Mouse (Mus musculus) limb, embryonic 15.5 days (tissue): ENCODE results near the gene Sohlh2. TPM values are rescaled to one million over a fixed set of nuclear protein-coding genes. Genes with fewer than 3 reads are reported as not detected.
"Not testable (repeated sequence)": the region's sequence is repeated elsewhere in the genome, so short reads cannot be mapped to it uniquely, and the experiment has no call there.

ENCODE experiments used
- ATAC-seq: fragments of 200-750 bp; cut with Nextera tagmentation; 2 replicates; pipeline ENCODE4 v1.8.0; 2017; ENCODE audit warnings: low read depth, moderate TSS enrichment; ENCODE audit not compliant: insufficient number of reproducible peaks, low FRiP score, low TSS enrichment
- H3K27ac ChIP-seq: fragments of 300-500 bp; sonication (generic); 2 replicates; pipeline ENCODE4 v1.5.1; 2015; ENCODE audit warnings: moderate library complexity, mild to moderate bottlenecking, inconsistent platforms
- H3K27me3 ChIP-seq: fragments of 300-500 bp; sonication (generic); 2 replicates; pipeline ENCODE4 v1.6.1; 2015; ENCODE audit warnings: inconsistent platforms
- H3K36me3 ChIP-seq: fragments of 300-500 bp; sonication (generic); 2 replicates; pipeline ENCODE4 v1.6.1; 2015; ENCODE audit warnings: inconsistent platforms
- H3K4me1 ChIP-seq: fragments of 300-500 bp; sonication (generic); 2 replicates; pipeline ENCODE4 v1.6.1; 2015; ENCODE audit warnings: inconsistent platforms
- H3K4me2 ChIP-seq: fragments of 300-500 bp; sonication (generic); 2 replicates; pipeline ENCODE4 v1.6.1; 2015; ENCODE audit warnings: mild to moderate bottlenecking, inconsistent platforms
- H3K4me3 ChIP-seq: fragments of 300-500 bp; sonication (generic); 2 replicates; pipeline ENCODE4 v1.5.1; 2015; ENCODE audit warnings: mild to moderate bottlenecking, inconsistent platforms
- H3K9ac ChIP-seq: fragments of 300-500 bp; sonication (generic); 2 replicates; pipeline ENCODE4 v1.6.1; 2015; ENCODE audit warnings: inconsistent platforms
- H3K9me3 ChIP-seq: fragments of 300-500 bp; sonication (generic); 2 replicates; pipeline ENCODE4 v1.6.1; 2016; ENCODE audit warnings: inconsistent platforms
- WGBS: fragments of 180-500 bp; shearing (Covaris S2); methylation state at CpG from one replicate; pipeline ENCODE4 v1.1.7; 2015; 5-methylcytosine and 5-hydroxymethylcytosine counted together
- polyA plus RNA-seq: library from polyadenylated mRNA; unstranded; fragments of >200 nt; fragmentation: Nextera tagmentation; extraction: Ambion mirVana; gene quantifications from 2 replicates; pipeline ENCODE4 v1.2.1, GENCODE M21; 2015

Sohlh2 gene
- polyA plus RNA-seq, 1 experiment from 2014 or later, result 0.12 TPM

DNA sequence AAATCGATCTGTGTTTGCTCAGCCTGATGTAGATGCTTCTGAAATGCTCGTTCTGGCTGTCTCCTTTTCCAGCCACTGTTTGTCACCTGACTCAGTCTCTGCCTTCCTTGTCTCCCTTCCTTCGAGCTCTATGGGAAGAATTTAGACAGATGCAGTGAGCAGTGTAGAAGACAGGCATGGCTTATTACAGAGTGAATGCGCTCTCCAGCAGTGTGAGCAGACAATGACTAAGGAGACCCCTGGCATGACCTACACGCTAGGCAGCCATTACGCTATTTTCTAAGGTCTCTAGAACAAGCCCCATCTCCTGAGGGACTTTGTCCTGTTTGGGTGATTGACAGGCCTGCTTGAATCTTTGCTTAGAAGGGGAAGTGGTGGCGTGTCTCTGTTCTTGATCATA lies 20.7 kb upstream of the Sohlh2 start:
- no peaks in the 10 kb centered on the region for H3K36me3 ChIP-seq
- no peaks in the 10 kb centered on the region for H3K27me3 ChIP-seq
- no peak overlapping the region for H3K4me3 ChIP-seq
- no peak overlapping the region for H3K4me2 ChIP-seq
- no peaks in the 10 kb centered on the region for H3K4me1 ChIP-seq
- no peak overlapping the region for H3K9ac ChIP-seq
- no peak overlapping the region for H3K27ac ChIP-seq
- H3K9me3 ChIP-seq, result no peaks in the 10 kb centered on the region
- 80% methylated on average over 7 of the region's 7 CpGs for WGBS
- ATAC-seq, result no peak

- no peak overlapping the region for H3K9ac ChIP-seq
- ATAC-seq, result no peak
- H3K27ac ChIP-seq, result no peak overlapping the region
- no peaks in the 10 kb centered on the region for H3K36me3 ChIP-seq
- H3K4me2 ChIP-seq, result no peak overlapping the region
- H3K4me3 ChIP-seq, result no peak overlapping the region
- WGBS, result 33% methylated on average over 4 of the region's 4 CpGs
- H3K4me1 ChIP-seq, result no peaks in the 10 kb centered on the region
- H3K27me3 ChIP-seq, result no peaks in the 10 kb centered on the region
- no peaks in the 10 kb centered on the region for H3K9me3 ChIP-seq
These were observed 18.3 kb upstream of the Sohlh2 start for GRCm38 (mm10) chr3:55163510-55163909.

- no peaks in the 10 kb centered on the region for H3K9me3 ChIP-seq
- H3K4me3 ChIP-seq, result no peak overlapping the region
- no peak overlapping the region for H3K4me2 ChIP-seq
- no peak overlapping the region for H3K9ac ChIP-seq
- H3K27me3 ChIP-seq, result no peaks in the 10 kb centered on the region
- WGBS, result 67% methylated on average over 3 of the region's 3 CpGs
- no peak overlapping the region for H3K27ac ChIP-seq
- H3K36me3 ChIP-seq, result no peaks in the 10 kb centered on the region
- no peak for ATAC-seq
- H3K4me1 ChIP-seq, result no peaks in the 10 kb centered on the region
These were observed 9.3 kb upstream of the Sohlh2 start for GRCm38 (mm10) chr3:55172478-55172877.

- Histone ChIP-seq H3K9ac (no peak overlapping the region), H3K9me3 (no peaks in the 10 kb centered on the region), H3K4me2 (no peak overlapping the region), H3K36me3 (no peaks in the 10 kb centered on the region), H3K27ac (no peak overlapping the region), H3K27me3 (no peaks in the 10 kb centered on the region), H3K4me1 (no peaks in the 10 kb centered on the region), H3K4me3 (no peak overlapping the region)
- WGBS, result 43% methylated on average over 6 of the region's 6 CpGs
- no peak for ATAC-seq
These were observed 4.6 kb upstream of the Sohlh2 start for GRCm38 (mm10) chr3:55177271-55177670.

DNA sequence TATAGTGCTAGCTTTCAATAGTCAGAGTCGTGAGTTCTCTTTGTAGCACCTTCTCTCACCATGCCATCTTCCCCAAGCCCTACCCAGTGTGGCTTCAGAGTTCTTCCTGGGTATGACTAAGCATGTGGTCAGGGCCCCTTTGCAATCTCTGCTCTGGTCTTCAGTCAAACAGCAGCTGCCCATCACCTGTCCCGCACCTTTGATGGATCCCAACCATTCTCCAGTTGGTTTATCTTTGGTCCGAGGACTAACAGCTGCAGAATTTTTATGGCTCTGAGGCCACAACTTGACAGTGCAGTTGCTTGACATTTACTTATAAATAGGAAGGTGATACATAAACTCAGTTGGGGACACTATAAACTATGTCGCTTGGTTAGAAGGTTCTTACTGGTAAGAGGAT lies 9.8 kb downstream of the Sohlh2 start:
- no peaks in the 10 kb centered on the region for H3K36me3 ChIP-seq
- H3K4me2 ChIP-seq, result no peak overlapping the region
- no peak overlapping the region for H3K9ac ChIP-seq
- H3K9me3 ChIP-seq, result no peaks in the 10 kb centered on the region
- WGBS, result 71% methylated on average over 4 of the region's 4 CpGs
- H3K4me1 ChIP-seq, result 0 out of 2 replicates have a peak, but pooled peaks cover 3% of the 10 kb centered on the region
- no peak overlapping the region for H3K27ac ChIP-seq
- H3K4me3 ChIP-seq, result no peak overlapping the region
- no peaks in the 10 kb centered on the region for H3K27me3 ChIP-seq
- no peak for ATAC-seq

- H3K4me2 ChIP-seq, result no peak overlapping the region
- no peak for ATAC-seq
- H3K4me3 ChIP-seq, result no peak overlapping the region
- no peaks in the 10 kb centered on the region for H3K36me3 ChIP-seq
- no peak overlapping the region for H3K9ac ChIP-seq
- H3K27ac ChIP-seq, result no peak overlapping the region
- 0 out of 2 replicates have a peak, but pooled peaks cover 3% of the 10 kb centered on the region for H3K4me1 ChIP-seq
- no peaks in the 10 kb centered on the region for H3K9me3 ChIP-seq
- 51% methylated on average over 2 of the region's 2 CpGs for WGBS
- no peaks in the 10 kb centered on the region for H3K27me3 ChIP-seq
These were observed 11.5 kb downstream of the Sohlh2 start for GRCm38 (mm10) chr3:55193351-55193750.

- no peaks in the 10 kb centered on the region for H3K36me3 ChIP-seq
- H3K9ac ChIP-seq, result no peak overlapping the region
- 0 out of 2 replicates have a peak, but pooled peaks cover 3% of the 10 kb centered on the region for H3K4me1 ChIP-seq
- H3K9me3 ChIP-seq, result no peaks in the 10 kb centered on the region
- no peak overlapping the region for H3K4me3 ChIP-seq
- H3K27ac ChIP-seq, result no peak overlapping the region; the same call in 1 of the 2 replicates
- no peak for ATAC-seq
- no peak overlapping the region for H3K4me2 ChIP-seq
- no peaks in the 10 kb centered on the region for H3K27me3 ChIP-seq
- 73% methylated on average over 8 of the region's 8 CpGs for WGBS
These were observed 13.0 kb downstream of the Sohlh2 start for GRCm38 (mm10) chr3:55194792-55195191.

DNA sequence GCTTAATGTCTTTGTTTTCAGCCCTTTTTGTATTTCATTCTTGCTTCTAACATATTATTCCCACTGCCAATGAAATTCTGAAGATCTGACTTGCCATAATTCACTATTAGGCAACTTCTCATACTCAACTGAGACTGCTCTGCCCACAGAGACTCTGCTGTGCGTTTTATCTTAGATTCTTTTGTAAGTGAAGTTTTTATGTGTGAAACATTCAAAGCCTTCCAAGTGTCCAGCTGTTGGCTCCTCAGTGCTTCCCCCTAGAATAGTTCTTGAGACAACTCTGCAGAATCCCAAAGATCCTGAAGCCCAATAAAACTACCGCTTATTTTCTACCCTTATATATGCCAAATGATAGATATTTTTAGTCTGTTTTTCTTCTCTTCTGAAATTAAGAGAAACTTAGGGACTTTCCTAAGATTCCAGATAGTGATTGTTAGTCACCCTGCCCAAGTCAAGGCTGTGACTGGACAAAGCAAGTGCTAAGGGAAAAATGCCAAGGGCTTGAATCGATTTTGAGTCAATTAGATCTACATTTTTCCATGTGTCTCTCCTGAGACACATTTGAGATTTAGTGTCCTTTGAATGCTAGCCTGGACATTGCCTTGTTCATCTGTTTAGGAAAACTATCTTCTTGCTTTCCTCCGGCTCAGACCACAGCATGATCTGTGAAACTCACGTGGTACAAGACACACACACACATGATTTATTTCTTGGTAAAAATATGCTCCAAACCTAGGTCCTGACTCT lies 13.9 kb downstream of the Sohlh2 start:
- Histone ChIP-seq H3K27me3 (no peaks in the 10 kb centered on the region), H3K4me3 (no peak overlapping the region), H3K4me2 (no peak overlapping the region), H3K4me1 (0 out of 2 replicates have a peak, but pooled peaks cover 3% of the 10 kb centered on the region), H3K36me3 (no peaks in the 10 kb centered on the region), H3K9me3 (no peaks in the 10 kb centered on the region), H3K27ac (peak overlapping the region; percentile 22; the same call in 1 of the 2 replicates), H3K9ac (no peak overlapping the region)
- no peak for ATAC-seq
- 67% methylated on average over 5 of the region's 5 CpGs for WGBS

DNA sequence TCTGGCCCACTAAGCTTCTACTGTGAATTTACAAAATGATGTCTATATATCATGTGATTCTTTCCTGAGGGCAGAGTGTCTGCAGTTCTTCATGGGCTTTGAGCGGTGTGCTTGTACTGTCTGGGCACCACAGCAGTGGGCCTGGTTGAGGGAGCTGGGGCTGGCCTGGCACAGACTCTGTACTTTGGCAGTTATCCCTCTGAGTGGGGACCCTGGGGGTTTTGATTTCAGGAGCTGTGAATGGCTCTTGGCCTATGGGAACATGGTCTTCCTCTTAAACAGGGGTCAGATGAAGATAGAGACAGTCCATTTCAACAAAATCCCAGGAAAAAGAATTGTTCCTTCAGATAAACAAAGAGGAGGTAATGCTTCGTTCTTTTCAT lies 14.5 kb downstream of the Sohlh2 start:
- Histone ChIP-seq H3K4me2 (no peak overlapping the region), H3K27ac (peak overlapping the region; percentile 22; the same call in 1 of the 2 replicates), H3K36me3 (no peaks in the 10 kb centered on the region), H3K4me1 (0 out of 2 replicates have a peak, but pooled peaks cover 3% of the 10 kb centered on the region), H3K27me3 (no peaks in the 10 kb centered on the region), H3K9ac (no peak overlapping the region), H3K9me3 (no peaks in the 10 kb centered on the region), H3K4me3 (no peak overlapping the region)
- WGBS, result 87% methylated on average over 2 of the region's 2 CpGs
- ATAC-seq, result no peak

DNA sequence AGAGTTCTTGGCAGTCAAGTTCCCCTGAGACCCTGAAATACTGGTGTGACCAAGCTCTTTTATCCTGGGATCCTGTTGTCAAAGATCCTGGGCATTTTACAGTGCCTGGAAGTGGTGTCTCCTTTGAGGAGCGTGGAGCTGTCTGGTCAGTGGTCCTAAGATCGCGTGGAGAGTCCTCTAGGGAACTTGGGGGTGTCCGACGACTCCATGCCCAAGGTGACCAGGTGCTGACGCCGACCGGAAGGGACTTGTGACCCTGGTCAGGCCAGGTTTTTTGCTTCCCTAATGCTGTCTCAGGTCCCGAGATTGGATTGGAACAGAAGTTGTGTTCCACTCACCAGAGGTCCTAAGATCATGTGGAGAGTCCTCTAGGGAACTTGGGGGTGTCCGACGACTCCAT lies 21.8 kb downstream of the Sohlh2 start:
- not testable (repeated sequence) for H3K9ac ChIP-seq, H3K4me3 ChIP-seq, H3K4me1 ChIP-seq, H3K9me3 ChIP-seq, H3K4me2 ChIP-seq, ATAC-seq, H3K36me3 ChIP-seq, H3K27me3 ChIP-seq, H3K27ac ChIP-seq
- 90% methylated on average over 11 of the region's 11 CpGs for WGBS

DNA sequence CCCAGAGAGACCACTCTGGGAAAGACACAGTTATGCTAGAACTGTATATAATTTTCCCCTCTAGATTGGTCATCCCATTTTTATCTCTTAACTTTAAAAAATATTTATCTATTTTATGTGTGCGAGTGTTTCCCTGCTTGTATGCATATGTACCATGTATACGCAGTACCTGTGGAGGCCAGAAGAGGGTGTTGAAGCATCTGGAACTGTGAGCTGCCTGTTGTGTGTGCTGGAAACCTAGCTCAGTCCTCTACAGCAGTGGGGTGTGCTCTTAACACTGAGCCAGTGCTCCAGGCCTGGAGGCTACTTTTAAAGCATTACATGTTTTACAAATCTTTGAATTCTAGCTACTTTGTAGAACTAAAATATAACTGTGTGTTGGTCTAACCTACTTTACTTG lies 24.6 kb downstream of the Sohlh2 start:
- no peak for ATAC-seq
- Histone ChIP-seq H3K9me3 (no peaks in the 10 kb centered on the region), H3K9ac (no peak overlapping the region), H3K4me3 (no peak overlapping the region), H3K4me1 (0 out of 2 replicates have a peak, but pooled peaks cover 7% of the 10 kb centered on the region), H3K4me2 (no peak overlapping the region), H3K36me3 (no peaks in the 10 kb centered on the region), H3K27me3 (no peaks in the 10 kb centered on the region), H3K27ac (no peak overlapping the region)
- 98% methylated on average over 2 of the region's 2 CpGs for WGBS

GRCm38 (mm10) chr3:55207665-55208064 lies 25.8 kb downstream of the Sohlh2 start:
- ATAC-seq, result no peak
- no peak overlapping the region for H3K4me2 ChIP-seq
- no peak overlapping the region for H3K27ac ChIP-seq
- no peak overlapping the region for H3K4me3 ChIP-seq
- no peak overlapping the region for H3K9ac ChIP-seq
- no peaks in the 10 kb centered on the region for H3K9me3 ChIP-seq
- WGBS, result 40% methylated on average over 6 of the region's 6 CpGs
- H3K36me3 ChIP-seq, result no peaks in the 10 kb centered on the region
- no peaks in the 10 kb centered on the region for H3K27me3 ChIP-seq
- 0 out of 2 replicates have a peak, but pooled peaks cover 7% of the 10 kb centered on the region for H3K4me1 ChIP-seq
